Mouse (Mus musculus) embryonic facial prominence, embryonic 10.5 days (tissue): ENCODE data around the gene Nav3. TPM values are rescaled to one million over a fixed set of nuclear protein-coding genes. Genes with fewer than 3 reads are reported as not detected.

Experiments used
- DNase-seq: peaks from one replicate; pipeline ENCODE4 v3.0.0-alpha.2; 2017; ENCODE audit warnings: low spot score
- H3K27ac ChIP-seq: fragments of 300-500 bp; sonication (generic); replicated peaks from 2 replicates; pipeline ENCODE4 v1.5.1; 2016; ENCODE audit warnings: mild to moderate bottlenecking
- H3K27me3 ChIP-seq: fragments of 300-500 bp; sonication (generic); replicated peaks from 2 replicates; pipeline ENCODE4 v1.6.1; 2016; ENCODE audit warnings: low read depth, mild to moderate bottlenecking; ENCODE audit not compliant: poor library complexity, severe bottlenecking
- H3K36me3 ChIP-seq: fragments of 300-500 bp; sonication (generic); replicated peaks from 2 replicates; pipeline ENCODE4 v1.6.1; 2016; ENCODE audit warnings: mild to moderate bottlenecking, moderate library complexity
- H3K4me1 ChIP-seq: fragments of 300-500 bp; sonication (generic); 2 replicates; pipeline ENCODE4 v1.6.1; 2016
- H3K4me3 ChIP-seq: fragments of 300-500 bp; sonication (generic); 2 replicates; pipeline ENCODE4 v1.5.1; 2016; ENCODE audit warnings: mild to moderate bottlenecking, moderate library complexity
- H3K9me3 ChIP-seq: fragments of 300-500 bp; sonication (generic); 2 replicates; pipeline ENCODE4 v1.6.1; 2016; ENCODE audit warnings: mild to moderate bottlenecking
- WGBS: fragments of 180-500 bp; shearing (Covaris S2); methylation state at CpG from one replicate; pipeline ENCODE4 v1.1.7; 2016; 5-methylcytosine and 5-hydroxymethylcytosine counted together
- polyA plus RNA-seq: library from polyadenylated mRNA; unstranded; fragments of >200 nt; fragmentation: Nextera tagmentation; extraction: Ambion mirVana; gene quantifications from 2 replicates; pipeline ENCODE4 v1.2.1, GENCODE M21; 2016

Gene Nav3
- polyA plus RNA-seq, 1 experiment from 2014 or later = 2.1 TPM

DNA sequence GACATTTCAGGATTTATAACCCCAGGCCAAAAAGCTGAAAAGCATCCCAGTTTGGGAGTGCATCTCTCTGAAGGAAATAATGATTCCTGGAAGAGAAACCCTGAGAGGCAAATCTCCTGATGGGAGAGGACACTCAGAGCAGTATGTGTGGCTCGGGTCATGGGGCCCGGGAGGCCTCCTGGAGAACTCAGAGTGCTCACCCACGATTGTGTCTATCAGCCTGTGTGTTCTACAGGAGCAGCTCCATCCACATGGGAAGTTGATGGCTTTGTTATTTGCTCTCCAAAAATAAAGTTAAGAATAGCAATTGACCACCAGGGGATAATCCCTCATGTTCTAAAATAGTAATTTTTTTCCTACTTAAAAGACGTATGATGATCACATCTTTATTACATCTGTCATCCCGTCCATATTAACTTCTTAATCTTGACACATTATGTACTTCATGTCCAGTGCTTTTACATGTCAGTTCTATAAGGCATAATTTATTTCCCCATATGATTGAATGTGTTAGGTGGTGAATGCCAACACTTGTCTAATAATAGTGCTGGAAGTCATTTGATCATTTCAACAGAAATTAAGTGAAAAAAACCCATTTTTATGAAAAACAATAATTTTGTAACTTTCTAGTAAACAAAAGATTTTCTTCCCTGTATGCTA lies 581.2 kb downstream of the Nav3 start:
- 52% methylated on average over 5 of the region's 5 CpGs for WGBS
- H3K27ac ChIP-seq = no peak overlapping the region
- H3K9me3 ChIP-seq = no peaks in the 10 kb centered on the region
- H3K4me1 ChIP-seq = peaks cover 6% of the 10 kb centered on the region
- H3K36me3 ChIP-seq = no peaks in the 10 kb centered on the region
- H3K27me3 ChIP-seq = no peaks in the 10 kb centered on the region
- DNase-seq = no peak
- no peak overlapping the region for H3K4me3 ChIP-seq

DNA sequence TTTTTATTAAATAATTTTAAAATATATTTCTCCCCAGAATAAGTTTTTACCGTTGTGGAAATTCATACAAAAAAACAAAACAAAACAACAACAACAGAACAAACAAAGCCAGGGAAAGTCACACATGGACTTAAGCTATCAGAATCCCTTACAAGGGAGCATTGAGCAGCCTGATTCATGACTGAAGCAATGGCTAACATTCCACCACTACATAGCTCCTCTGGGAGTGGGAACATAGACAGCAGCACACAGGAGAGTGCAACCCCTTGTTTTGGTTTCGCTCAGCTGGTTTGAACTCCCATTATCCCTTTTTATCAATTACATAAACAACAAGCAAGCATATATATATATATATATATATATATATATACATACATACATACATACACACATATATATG lies 589.9 kb downstream of the Nav3 start:
- no peak overlapping the region for H3K4me3 ChIP-seq
- no peaks in the 10 kb centered on the region for H3K27me3 ChIP-seq
- no peaks in the 10 kb centered on the region for H3K4me1 ChIP-seq
- H3K27ac ChIP-seq = no peak overlapping the region
- no peaks in the 10 kb centered on the region for H3K36me3 ChIP-seq
- H3K9me3 ChIP-seq = no peaks in the 10 kb centered on the region
- no peak for DNase-seq
- 81% methylated on average over 2 of the region's 2 CpGs for WGBS

DNA sequence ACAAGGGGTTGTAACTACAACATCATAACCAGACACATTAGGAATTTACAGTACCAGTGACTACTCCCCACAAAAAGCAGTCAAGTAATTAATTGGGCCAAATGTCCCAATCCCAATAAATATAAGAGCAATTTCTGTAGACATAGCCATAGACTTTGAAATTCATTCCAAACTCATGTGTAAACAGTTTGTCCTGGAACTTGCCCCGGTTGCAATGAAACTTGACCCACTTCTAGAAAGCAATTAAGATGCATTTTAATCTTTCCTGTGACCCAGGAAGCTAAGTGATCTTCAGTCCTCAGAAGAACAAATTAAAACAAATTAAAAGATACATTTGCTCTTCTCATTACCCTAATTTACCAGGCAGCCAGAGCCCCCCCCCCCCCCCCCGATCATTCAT lies 590.6 kb downstream of the Nav3 start:
- H3K27me3 ChIP-seq = no peaks in the 10 kb centered on the region
- no peaks in the 10 kb centered on the region for H3K9me3 ChIP-seq
- no peak overlapping the region for H3K27ac ChIP-seq
- WGBS = 38% methylated on average over 1 of the region's 2 CpGs
- H3K4me1 ChIP-seq = no peaks in the 10 kb centered on the region
- H3K4me3 ChIP-seq = no peak overlapping the region
- H3K36me3 ChIP-seq = no peaks in the 10 kb centered on the region
- no peak for DNase-seq

DNA sequence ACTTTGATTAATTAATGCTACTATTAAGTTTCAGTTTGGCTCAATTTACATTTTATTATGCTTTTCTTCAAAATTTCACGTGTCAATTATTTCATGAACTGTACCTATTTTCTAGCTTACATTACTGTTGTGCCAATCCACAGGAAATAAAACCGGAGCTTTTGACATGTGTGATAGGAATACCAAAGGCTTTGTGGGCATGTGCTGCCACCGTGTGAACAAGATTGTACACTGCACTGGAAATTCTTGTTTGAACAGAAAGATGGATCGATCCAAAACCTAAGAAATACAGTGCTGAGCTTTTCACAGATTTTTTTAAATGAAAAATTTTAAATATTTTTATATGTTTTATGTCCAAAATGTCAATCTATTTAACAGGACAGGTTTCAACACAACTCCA lies 591.3 kb downstream of the Nav3 start:
- Histone ChIP-seq H3K4me3 (no peak overlapping the region), H3K27me3 (no peaks in the 10 kb centered on the region), H3K27ac (no peak overlapping the region), H3K4me1 (no peaks in the 10 kb centered on the region), H3K36me3 (no peaks in the 10 kb centered on the region), H3K9me3 (no peaks in the 10 kb centered on the region)
- 32% methylated on average over 4 of the region's 4 CpGs for WGBS
- DNase-seq = peak; percentile 33

DNA sequence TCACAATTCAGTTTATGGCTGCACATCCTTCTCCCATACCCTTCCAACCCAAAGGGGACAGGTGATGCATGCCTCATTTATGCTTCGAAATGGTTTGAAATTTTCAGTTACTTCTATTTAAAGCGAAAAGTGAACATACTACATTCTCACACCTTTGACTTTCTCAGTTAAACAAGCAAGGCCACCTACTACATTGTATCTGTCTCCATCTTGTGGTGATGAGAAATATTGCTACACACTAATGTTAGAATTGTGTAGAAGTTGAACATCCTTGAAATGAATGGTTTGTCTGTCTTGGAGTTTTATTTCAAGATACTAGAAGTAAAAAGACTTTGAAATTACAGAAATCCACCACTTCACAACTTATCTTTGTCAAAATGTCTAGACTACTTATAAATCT lies 594.7 kb downstream of the Nav3 start:
- Histone ChIP-seq H3K27me3 (no peaks in the 10 kb centered on the region), H3K36me3 (no peaks in the 10 kb centered on the region), H3K4me1 (no peaks in the 10 kb centered on the region), H3K27ac (no peak overlapping the region), H3K9me3 (no peaks in the 10 kb centered on the region), H3K4me3 (no peak overlapping the region)
- 74% methylated on average over 2 of the region's 2 CpGs for WGBS
- no peak for DNase-seq

DNA sequence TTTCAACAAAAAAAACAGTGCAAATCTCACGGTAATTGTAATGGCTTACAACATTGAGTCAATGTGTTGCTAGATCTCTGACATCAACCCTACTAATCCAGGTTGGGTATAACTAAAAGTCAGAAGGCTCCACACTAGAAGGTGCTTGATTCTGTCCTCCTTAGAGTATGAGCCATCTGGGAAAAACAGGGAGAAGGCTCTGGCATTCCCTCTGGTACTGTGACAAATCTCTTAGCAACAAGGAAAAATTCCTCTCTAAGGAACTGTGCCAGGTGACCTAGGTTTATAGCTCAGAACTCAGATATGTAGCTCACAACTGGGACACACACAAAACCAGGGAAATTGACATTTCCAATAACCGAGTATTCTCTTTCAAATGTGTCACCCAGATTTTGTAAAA lies 597.4 kb downstream of the Nav3 start:
- Histone ChIP-seq H3K27me3 (no peaks in the 10 kb centered on the region), H3K36me3 (no peaks in the 10 kb centered on the region), H3K9me3 (no peaks in the 10 kb centered on the region), H3K4me3 (no peak overlapping the region), H3K27ac (no peak overlapping the region), H3K4me1 (no peaks in the 10 kb centered on the region)
- 88% methylated on average over 2 of the region's 2 CpGs for WGBS
- DNase-seq = no peak

DNA sequence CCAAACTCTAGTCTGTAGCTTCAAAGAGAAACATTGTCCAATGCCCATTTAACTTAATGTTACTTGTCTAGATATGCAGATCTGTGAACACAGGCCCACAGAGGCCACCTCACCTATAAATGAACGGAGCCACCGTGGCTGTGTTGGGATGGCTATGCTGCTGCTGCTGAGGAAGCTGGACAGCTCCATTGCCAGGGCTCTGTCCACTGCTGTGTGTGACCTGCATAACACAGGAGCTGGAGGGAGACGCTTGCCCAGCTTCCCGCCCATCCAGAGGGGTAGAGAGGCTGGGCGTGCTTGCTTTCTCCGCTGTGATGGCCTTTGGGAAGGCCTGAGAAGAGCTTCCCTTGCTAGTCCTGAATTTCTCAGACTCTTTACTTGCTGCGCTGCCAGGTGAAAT lies 603.6 kb downstream of the Nav3 start:
- Histone ChIP-seq H3K4me1 (0 out of 2 replicates have a peak, but pooled peaks cover 2% of the 10 kb centered on the region), H3K36me3 (no peaks in the 10 kb centered on the region), H3K4me3 (no peak overlapping the region), H3K27me3 (no peaks in the 10 kb centered on the region), H3K27ac (no peak overlapping the region), H3K9me3 (no peaks in the 10 kb centered on the region)
- WGBS = 37% methylated on average over 7 of the region's 7 CpGs
- DNase-seq = peak; percentile 52

DNA sequence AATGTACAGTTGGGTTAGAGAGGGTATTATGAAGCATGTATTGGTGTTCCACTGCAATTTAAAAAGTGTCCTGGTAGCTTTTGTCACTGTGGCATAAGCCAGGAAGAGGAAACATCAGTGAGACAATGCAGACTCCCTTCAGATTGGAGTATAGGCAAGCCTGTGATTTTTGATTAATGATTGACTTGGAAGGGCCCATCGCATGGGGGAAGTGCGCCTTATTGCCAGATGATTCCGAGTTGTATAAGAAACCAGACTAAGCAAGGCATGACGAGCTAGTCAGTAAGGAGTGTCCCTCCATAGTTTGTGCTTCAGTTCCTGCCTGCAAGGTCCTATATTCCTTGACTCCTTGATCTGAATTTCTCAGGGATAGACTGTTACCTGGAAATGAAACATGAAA lies 608.4 kb downstream of the Nav3 start:
- DNase-seq = no peak
- no peaks in the 10 kb centered on the region for H3K36me3 ChIP-seq
- H3K27ac ChIP-seq = no peak overlapping the region
- no peaks in the 10 kb centered on the region for H3K27me3 ChIP-seq
- H3K9me3 ChIP-seq = no peaks in the 10 kb centered on the region
- H3K4me3 ChIP-seq = no peak overlapping the region
- 87% methylated on average over 4 of the region's 4 CpGs for WGBS
- H3K4me1 ChIP-seq = 0 out of 2 replicates have a peak, but pooled peaks cover 2% of the 10 kb centered on the region

DNA sequence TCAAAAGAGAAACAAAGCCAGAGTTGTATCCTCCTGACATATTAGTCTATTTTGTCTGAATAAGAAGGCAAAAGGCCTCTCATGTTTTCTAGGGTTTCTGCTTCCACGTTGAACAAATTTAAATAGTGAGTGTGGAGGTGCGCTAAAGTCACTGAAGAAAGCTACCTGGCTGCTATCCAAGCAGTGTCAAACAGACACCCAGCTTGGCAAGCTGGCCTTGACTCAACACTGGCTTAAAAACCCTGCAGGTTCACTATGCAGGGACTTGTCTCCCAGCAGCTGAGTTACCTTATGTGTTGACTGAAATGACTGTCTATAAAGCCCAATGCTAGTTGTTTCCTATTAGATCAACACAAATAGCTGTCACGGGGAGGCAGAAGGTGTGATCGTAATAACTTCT lies 612.3 kb downstream of the Nav3 start:
- WGBS = 90% methylated on average over 4 of the region's 4 CpGs
- Histone ChIP-seq H3K27ac (no peak overlapping the region), H3K9me3 (no peaks in the 10 kb centered on the region)

DNA sequence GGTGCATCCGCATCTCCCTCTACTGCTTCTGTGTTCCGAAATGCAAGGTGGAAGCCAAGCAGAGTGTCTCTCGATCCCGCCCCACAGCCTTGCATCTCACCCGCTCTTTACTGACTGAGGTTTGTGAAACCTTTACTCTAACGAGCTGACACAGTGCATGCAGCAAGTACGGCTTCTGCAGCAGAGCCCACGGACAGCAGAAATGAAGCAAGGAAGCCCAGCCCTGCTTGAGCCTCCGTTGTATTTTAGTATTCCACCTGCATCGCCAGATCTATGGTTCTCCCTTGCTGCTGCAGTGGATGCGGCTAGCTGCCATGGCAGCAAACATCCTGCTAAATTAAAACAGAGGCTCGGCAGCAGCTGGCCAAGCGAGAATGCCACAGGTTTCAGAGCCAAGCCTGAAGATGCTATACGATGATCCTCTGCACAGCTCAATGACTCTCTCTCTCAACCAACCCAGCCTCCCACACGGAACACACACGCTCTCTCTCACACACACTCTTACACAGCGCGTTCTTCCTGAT lies 623.2 kb downstream of the Nav3 start:
- WGBS = 24% methylated on average over 18 of the region's 18 CpGs
- Histone ChIP-seq H3K36me3 (no peaks in the 10 kb centered on the region), H3K27me3 (peaks cover 14% of the 10 kb centered on the region; the same call in 1 of the 2 replicates), H3K27ac (no peak overlapping the region), H3K9me3 (no peaks in the 10 kb centered on the region), H3K4me1 (peaks cover 17% of the 10 kb centered on the region), H3K4me3 (peak overlapping the region; percentile 49)
- peak; percentile 21 for DNase-seq

More for the DNA sequence above, 612.3 kb downstream of the Nav3 start:
- no peaks in the 10 kb centered on the region for H3K36me3 ChIP-seq
- no peak overlapping the region for H3K4me3 ChIP-seq
- H3K27me3 ChIP-seq = no peaks in the 10 kb centered on the region
- no peaks in the 10 kb centered on the region for H3K4me1 ChIP-seq
- no peak for DNase-seq

DNA sequence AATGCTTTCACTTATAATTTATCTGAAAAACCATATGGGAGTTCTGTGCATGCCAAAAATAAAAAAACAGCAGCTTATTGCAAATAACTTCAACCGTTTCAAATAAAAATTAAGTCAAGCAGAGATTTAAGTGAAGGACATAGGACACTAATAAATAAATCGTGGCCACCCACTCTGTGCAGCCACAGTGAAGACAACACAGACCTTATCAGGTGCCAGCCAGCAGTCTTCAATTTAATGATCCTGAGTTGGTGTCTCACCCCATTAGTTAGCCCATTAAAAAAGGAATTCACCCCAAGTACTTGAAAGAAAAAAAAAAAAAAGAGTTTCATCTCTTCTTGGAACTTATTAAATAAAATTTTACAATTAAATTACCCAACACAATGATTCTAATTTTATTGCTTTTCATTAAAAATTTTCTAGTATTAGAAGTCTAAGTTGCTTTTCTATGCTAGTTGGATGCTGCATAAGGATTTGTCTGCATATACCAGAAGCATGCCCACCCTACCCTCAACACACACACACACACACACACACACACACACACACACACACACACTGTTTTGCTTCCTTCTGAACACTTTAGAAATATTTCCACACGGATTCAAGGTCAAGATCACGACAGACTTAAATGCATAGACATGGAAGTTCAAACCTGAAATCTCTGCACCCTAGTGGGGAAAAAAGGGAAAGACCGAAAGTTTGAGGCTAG lies 649.1 kb downstream of the Nav3 start:
- Histone ChIP-seq H3K4me3 (no peak overlapping the region), H3K36me3 (no peaks in the 10 kb centered on the region), H3K27me3 (no peaks in the 10 kb centered on the region), H3K4me1 (no peaks in the 10 kb centered on the region), H3K27ac (no peak overlapping the region), H3K9me3 (no peaks in the 10 kb centered on the region)
- WGBS = 71% methylated on average over 5 of the region's 5 CpGs
- no peak for DNase-seq

DNA sequence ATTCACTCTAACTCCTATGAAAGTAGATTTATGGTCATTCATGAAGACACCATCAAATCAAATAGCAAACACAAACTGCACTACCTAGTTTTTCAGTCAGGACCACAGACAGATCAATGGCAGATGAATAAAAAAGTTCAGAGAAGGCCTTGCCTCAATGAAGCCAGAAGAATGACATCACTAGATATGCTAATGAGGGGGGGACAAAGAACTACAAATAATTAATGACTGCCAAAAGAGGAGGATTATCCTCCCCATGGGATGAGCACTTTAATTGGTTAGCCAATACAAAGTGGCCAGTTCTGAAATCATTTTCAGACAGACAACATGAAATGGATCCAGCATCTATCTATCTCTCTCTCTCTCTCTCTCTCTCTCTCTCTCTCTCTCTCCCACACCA lies 652.6 kb downstream of the Nav3 start:
- no peaks in the 10 kb centered on the region for H3K9me3 ChIP-seq
- H3K27me3 ChIP-seq = no peaks in the 10 kb centered on the region
- no peaks in the 10 kb centered on the region for H3K36me3 ChIP-seq
- H3K4me3 ChIP-seq = no peak overlapping the region
- no peak overlapping the region for H3K27ac ChIP-seq
- no peaks in the 10 kb centered on the region for H3K4me1 ChIP-seq
- no peak for DNase-seq

DNA sequence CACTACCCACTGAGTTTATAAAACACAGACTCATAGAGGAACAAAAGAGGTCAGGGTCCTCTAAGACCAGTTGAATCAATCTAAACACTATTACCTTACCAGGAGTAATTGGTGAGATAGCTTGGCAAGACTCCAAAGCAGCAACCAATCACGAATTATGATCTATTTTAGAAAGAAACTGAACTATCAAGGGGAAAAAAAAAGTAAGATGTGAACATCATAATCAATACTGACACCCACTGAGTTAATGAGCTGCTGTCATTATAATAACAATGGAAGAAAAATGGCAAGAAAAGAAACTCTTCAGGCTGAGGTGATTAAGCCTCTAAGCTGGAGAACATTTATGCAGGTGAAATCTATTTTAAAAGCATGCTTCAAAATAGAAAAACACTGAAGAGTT lies 653.8 kb downstream of the Nav3 start:
- Histone ChIP-seq H3K36me3 (no peaks in the 10 kb centered on the region), H3K4me3 (no peak overlapping the region), H3K27me3 (no peaks in the 10 kb centered on the region), H3K9me3 (no peaks in the 10 kb centered on the region), H3K27ac (no peak overlapping the region), H3K4me1 (no peaks in the 10 kb centered on the region)
- no peak for DNase-seq
- WGBS = 63% methylated on average over 1 of the region's 1 CpGs
